Mouse (Mus musculus) spleen, adult 18-20 months (tissue): ENCODE measurements around the gene B020011L13Rik.
"Not testable (repeated sequence)": the region's sequence is repeated elsewhere in the genome, so short reads cannot be mapped to it uniquely, and the experiment has no call there.

Experiments
- DNase-seq, 2 experiments: peaks; one replicate each; pipeline ENCODE4 v3.0.0; 2022; ENCODE audit warnings: mixed read lengths in 2 of 2

The B020011L13Rik gene

GRCm38 (mm10) chr1:117780833-117781232, at the start of gene B020011L13Rik:
B020011L13Rik (plus strand) TSS chr1:117781133.
- not testable (repeated sequence) for DNase-seq

GRCm38 (mm10) chr1:117816271-117816670, 35.3 kb downstream of the B020011L13Rik start:
- DNase-seq: not testable (repeated sequence)

GRCm38 (mm10) chr1:117829781-117830180, 48.8 kb downstream of the B020011L13Rik start, which contains the start of gene Gm28360:
Gm28360 (plus strand) TSS chr1:117830081.
- DNase-seq: not testable (repeated sequence)

- DNase-seq: not testable (repeated sequence)
These were observed 70.8 kb downstream of the B020011L13Rik start for GRCm38 (mm10) chr1:117851718-117852117.
